Mouse (Mus musculus) heart, embryonic 11.5 days (tissue): ENCODE results near the gene Adam19. TPM values are rescaled to one million over a fixed set of nuclear protein-coding genes. Genes with fewer than 3 reads are reported as not detected.

Source experiments
- ATAC-seq: fragments of 200-750 bp; cut with Nextera tagmentation; replicated peaks from 2 replicates; pipeline ENCODE4 v1.8.0; 2017; ENCODE audit warnings: moderate library complexity; ENCODE audit not compliant: insufficient number of reproducible peaks, low FRiP score, low TSS enrichment
- H3K27ac ChIP-seq: fragments of 300-500 bp; sonication (generic); 2 replicates; pipeline ENCODE4 v1.5.1; 2014; ENCODE audit warnings: mild to moderate bottlenecking, low read depth, low read length
- H3K27me3 ChIP-seq: fragments of 300-500 bp; sonication (generic); 2 replicates; pipeline ENCODE4 v1.6.1; 2014; ENCODE audit warnings: mild to moderate bottlenecking, low read length, mixed read lengths; ENCODE audit not compliant: control insufficient read depth, insufficient read depth
- H3K36me3 ChIP-seq: fragments of 300-500 bp; sonication (generic); 2 replicates; pipeline ENCODE4 v1.6.1; 2014; ENCODE audit warnings: mild to moderate bottlenecking, low read length, moderate library complexity, mixed read lengths; ENCODE audit not compliant: control insufficient read depth, insufficient read depth
- H3K4me1 ChIP-seq: fragments of 300-500 bp; sonication (generic); 2 replicates; pipeline ENCODE4 v1.6.1; 2014; ENCODE audit warnings: low read length; ENCODE audit not compliant: control insufficient read depth, insufficient read depth
- H3K4me2 ChIP-seq: fragments of 300-500 bp; sonication (generic); 2 replicates; pipeline ENCODE4 v1.6.1; 2014; ENCODE audit warnings: mild to moderate bottlenecking, moderate library complexity
- H3K4me3 ChIP-seq: fragments of 300-500 bp; sonication (generic); 2 replicates; pipeline ENCODE4 v1.5.1; 2014; ENCODE audit warnings: low read depth, low read length
- H3K9ac ChIP-seq: fragments of 300-500 bp; sonication (generic); 2 replicates; pipeline ENCODE4 v1.6.1; 2014; ENCODE audit warnings: mild to moderate bottlenecking, low read depth, low read length, moderate library complexity
- H3K9me3 ChIP-seq: fragments of 300-500 bp; sonication (generic); replicated peaks from 2 replicates; pipeline ENCODE4 v1.6.1; 2016; ENCODE audit warnings: low read length; ENCODE audit not compliant: control insufficient read depth
- WGBS: fragments of 180-500 bp; shearing (Covaris S2); extraction: QIAGEN DNeasy Blood & Tissue Kit; methylation state at CpG from one replicate; pipeline ENCODE4 v1.1.7; 2014; ENCODE audit not compliant: insufficient replicate concordance; 5-methylcytosine and 5-hydroxymethylcytosine counted together
- polyA plus RNA-seq: library from polyadenylated mRNA; unstranded; fragments of >200 nt; fragmentation: Nextera tagmentation; extraction: Ambion mirVana; gene quantifications from 2 replicates; pipeline ENCODE4 v1.2.1, GENCODE M21; 2014

The Adam19 gene
- 24.4 and 31.7 TPM in 2 replicates for polyA plus RNA-seq

DNA sequence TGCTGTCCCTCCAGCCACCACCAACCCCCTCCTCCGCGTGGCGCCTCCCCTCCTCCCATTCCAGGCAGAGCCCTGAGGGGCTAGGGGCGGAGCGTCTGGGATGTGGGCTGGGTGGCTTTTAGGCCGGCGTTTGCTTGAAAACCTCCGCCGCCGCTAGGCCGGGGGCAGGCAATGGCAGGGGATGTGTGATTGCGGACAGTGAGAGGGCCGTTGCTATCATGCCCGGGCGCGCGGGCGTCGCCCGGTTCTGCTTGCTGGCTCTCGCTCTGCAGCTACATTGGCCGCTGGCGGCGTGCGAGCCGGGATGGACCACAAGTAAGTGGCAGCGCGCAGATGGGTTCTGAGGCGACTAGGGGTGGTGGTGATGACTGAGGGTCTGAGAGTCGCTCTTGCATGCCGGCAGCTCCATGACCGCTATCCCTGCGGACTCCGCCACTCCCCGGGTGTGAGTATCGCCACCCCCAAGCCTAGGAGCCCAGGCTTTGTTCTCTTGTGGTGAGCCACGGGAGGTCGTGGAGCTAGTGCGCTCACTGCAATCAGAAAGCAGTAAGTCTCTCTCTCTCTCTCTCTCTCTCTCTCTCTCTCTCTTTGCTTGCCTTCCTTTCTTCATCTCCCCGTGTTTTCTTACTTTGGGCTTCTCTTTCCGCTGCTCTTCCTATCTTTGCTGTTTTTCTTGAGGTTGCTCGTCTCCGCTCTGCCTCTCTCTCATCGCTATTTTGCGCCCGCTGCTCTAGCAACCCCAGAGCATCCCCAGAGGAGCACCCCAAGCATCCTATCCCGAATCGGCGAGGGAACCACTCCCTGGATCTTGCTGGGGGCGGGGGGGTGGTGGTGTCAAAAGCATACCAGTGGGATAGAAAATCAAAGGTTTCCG lies at the start of gene Adam19:
Adam19 (plus strand) TSS at position 97 of the 874 bp plus-strand sequence.
- peak within 1 kb of the TSS; percentile 94 for H3K27ac ChIP-seq
- WGBS: under 1% methylated on average over 51 of the region's 51 CpGs
- H3K36me3 ChIP-seq: 0 out of 2 replicates have a peak, but pooled peaks cover 2% of the 10 kb centered on the region
- H3K27me3 ChIP-seq: no peaks in the 10 kb centered on the region
- peak; percentile 71 for ATAC-seq
- no peaks in the 10 kb centered on the region for H3K9me3 ChIP-seq
- H3K4me2 ChIP-seq: peak within 1 kb of the TSS; percentile 74
- H3K4me1 ChIP-seq: peaks cover 20% of the 10 kb centered on the region
- peak within 1 kb of the TSS; percentile 74 for H3K4me3 ChIP-seq
- peak within 1 kb of the TSS; percentile 91 for H3K9ac ChIP-seq

DNA sequence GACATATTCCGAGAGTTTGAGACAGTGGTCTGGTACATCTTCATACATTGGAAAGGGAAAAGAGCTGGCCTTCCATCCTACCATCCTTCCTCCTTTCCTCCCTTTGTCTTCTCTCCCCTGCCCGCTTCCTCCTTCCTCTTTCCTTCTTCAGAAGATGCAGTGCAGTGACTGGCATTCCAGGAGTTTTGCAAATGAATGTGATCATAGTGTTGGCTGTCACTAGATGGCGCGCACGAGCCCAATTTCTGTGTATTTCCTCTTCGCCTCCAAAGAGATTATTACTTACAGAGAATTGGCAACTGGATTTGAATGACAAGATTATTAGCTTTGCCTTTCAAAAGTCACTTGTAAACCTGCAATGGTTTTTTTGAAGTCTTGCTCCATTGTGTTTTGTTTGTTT lies 39.7 kb upstream of the Adam19 start:
- ATAC-seq: no peak

DNA sequence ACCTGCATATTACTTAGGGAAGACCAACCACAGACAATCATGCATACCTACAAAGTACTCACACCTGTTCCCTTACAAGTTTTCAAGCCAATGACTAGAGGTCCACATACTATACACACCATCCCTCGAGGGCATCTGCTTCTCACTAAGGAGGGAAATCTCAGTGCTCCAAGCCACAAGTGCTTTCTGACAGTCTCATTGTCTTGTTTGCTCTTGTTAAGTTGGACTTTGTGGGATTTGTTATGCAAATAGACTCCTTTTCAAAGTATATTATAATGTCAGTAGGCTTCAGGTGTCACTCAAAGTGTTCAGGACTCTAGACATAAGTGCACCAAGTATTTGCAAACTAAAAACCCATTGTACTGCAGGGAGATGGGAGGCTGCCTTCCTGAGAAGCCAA lies 35.5 kb upstream of the Adam19 start:
- H3K4me1 ChIP-seq: no peaks in the 10 kb centered on the region
- no peak overlapping the region for H3K27ac ChIP-seq
- no peaks in the 10 kb centered on the region for H3K27me3 ChIP-seq
- H3K9me3 ChIP-seq: no peaks in the 10 kb centered on the region
- H3K4me3 ChIP-seq: no peak overlapping the region
- H3K9ac ChIP-seq: no peak overlapping the region
- no peaks in the 10 kb centered on the region for H3K36me3 ChIP-seq
- 66% methylated on average over 1 of the region's 1 CpGs for WGBS
- ATAC-seq: no peak
- no peak overlapping the region for H3K4me2 ChIP-seq

More for the DNA sequence above, 39.7 kb upstream of the Adam19 start:
- Histone ChIP-seq H3K36me3 (no peaks in the 10 kb centered on the region), H3K9ac (no peak overlapping the region), H3K4me1 (no peaks in the 10 kb centered on the region), H3K27ac (no peak overlapping the region), H3K27me3 (no peaks in the 10 kb centered on the region), H3K4me3 (no peak overlapping the region), H3K4me2 (no peak overlapping the region), H3K9me3 (no peaks in the 10 kb centered on the region)
- 18% methylated on average over 6 of the region's 6 CpGs for WGBS

DNA sequence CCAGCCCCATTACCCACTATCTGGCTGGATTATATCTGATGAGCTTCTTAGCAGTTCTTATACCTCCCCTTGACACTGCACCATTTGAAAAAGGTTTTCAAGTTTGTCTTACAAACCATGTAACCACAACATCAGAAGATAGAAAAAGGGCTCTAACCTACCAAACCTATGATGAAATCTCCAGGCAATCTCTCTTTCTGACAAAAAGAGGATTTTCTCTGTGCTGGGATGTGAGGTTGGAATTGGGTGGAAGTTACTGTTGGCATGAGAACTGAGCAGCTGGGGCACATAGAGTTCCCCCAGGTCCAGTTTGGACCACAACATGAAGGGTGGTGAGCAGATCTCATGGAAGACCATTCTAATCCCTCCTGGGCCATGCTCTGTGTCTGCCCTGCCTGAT lies 33.9 kb upstream of the Adam19 start:
- no peak overlapping the region for H3K9ac ChIP-seq
- no peaks in the 10 kb centered on the region for H3K9me3 ChIP-seq
- ATAC-seq: no peak
- H3K36me3 ChIP-seq: no peaks in the 10 kb centered on the region
- no peak overlapping the region for H3K4me2 ChIP-seq
- no peaks in the 10 kb centered on the region for H3K27me3 ChIP-seq
- no peaks in the 10 kb centered on the region for H3K4me1 ChIP-seq
- H3K4me3 ChIP-seq: no peak overlapping the region
- H3K27ac ChIP-seq: no peak overlapping the region

DNA sequence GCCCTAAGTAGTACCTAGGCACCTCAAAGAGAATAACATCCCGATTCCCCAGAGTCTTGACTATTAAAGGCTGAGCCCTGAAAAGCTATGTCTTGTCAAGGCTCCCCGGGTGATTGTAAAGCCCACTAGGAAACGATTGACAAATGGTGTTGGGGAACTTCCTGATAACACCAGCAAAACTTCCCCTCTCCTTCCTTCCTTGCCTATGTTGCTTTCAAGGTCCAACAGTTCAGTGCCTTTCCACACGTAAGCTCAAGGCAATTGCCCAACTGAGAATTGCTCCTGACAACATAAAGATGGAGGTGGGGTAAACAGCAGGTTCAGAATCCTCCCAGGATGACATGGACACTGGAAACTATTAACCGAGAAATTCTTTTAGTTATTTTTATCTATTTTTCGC lies 32.8 kb upstream of the Adam19 start:
- WGBS: 54% methylated on average over 6 of the region's 6 CpGs
- ATAC-seq: no peak

DNA sequence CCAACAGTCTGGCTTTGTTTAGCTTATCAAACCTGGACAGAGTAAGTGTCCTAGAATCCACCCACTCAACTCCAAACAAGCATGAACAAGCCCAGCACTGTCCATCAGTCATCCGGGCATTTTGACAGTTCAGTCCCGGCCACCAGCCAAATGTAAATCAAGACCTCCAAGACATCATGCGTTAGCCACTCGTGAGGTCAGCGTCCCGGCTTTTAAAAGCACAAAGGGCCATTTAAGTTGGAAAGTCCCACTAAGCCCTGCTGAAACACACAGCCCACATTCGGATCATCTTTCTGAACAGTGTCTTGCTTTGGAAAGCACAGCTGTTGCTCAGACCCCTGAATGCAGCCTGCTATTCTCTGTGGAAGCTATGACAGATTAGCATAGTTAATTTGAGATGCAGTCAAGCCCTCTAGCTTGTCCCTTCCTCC lies 29.8 kb upstream of the Adam19 start:
- Histone ChIP-seq H3K36me3 (no peaks in the 10 kb centered on the region), H3K9me3 (no peaks in the 10 kb centered on the region), H3K4me2 (no peak overlapping the region), H3K27me3 (no peaks in the 10 kb centered on the region), H3K4me3 (no peak overlapping the region), H3K9ac (no peak overlapping the region), H3K27ac (no peak overlapping the region), H3K4me1 (peaks cover 12% of the 10 kb centered on the region)
- 49% methylated on average over 7 of the region's 7 CpGs for WGBS
- no peak for ATAC-seq

More for the DNA sequence above, 32.8 kb upstream of the Adam19 start:
- Histone ChIP-seq H3K27me3 (no peaks in the 10 kb centered on the region), H3K27ac (no peak overlapping the region), H3K4me1 (no peaks in the 10 kb centered on the region), H3K4me3 (no peak overlapping the region), H3K9ac (no peak overlapping the region), H3K9me3 (no peaks in the 10 kb centered on the region), H3K36me3 (no peaks in the 10 kb centered on the region), H3K4me2 (no peak overlapping the region)

DNA sequence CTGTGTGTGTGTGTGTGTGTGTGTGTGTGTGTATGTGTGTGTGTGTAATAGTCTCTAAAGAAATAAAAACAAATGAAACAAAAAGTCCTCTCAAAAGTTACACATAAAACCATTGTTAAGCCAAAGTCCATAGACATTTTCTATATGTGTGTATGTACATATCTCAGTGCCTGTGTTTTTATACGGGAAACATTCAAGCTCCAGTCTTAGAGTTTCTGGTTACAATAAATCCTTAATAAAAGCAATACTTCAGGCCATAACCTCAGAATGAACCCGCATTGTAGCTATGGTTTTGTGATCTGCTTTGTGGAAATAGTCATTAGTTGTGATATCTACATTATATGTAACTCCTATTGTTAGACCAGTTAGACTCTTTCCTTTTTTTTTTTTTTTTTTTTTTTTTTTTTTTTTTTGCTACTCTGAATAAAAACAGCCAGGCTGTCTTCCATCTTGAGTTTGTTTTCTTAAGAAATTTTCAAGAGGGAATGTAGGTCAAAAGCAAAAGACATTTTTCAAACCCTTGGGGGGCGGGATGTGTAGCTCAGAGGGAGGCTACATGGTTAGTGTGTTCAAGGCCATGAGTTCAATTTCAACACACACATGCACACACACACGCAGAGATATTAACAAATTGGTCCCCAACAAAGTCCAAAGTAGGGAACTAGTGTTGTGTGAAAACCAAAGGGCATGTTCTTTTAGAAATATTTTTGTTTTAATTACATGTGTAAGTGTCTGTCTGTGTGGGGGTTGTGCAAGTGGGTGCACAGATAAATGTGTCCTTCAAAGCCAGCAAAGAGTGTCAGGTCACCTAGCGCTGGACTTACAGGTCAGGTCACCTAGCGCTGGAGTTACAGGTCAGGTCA lies 27.6 kb upstream of the Adam19 start:
- Histone ChIP-seq H3K27me3 (no peaks in the 10 kb centered on the region), H3K4me3 (no peak overlapping the region), H3K27ac (no peak overlapping the region), H3K36me3 (no peaks in the 10 kb centered on the region), H3K4me1 (peaks cover 12% of the 10 kb centered on the region), H3K9ac (no peak overlapping the region), H3K9me3 (no peaks in the 10 kb centered on the region), H3K4me2 (no peak overlapping the region)
- no peak for ATAC-seq
- 83% methylated on average over 6 of the region's 6 CpGs for WGBS

DNA sequence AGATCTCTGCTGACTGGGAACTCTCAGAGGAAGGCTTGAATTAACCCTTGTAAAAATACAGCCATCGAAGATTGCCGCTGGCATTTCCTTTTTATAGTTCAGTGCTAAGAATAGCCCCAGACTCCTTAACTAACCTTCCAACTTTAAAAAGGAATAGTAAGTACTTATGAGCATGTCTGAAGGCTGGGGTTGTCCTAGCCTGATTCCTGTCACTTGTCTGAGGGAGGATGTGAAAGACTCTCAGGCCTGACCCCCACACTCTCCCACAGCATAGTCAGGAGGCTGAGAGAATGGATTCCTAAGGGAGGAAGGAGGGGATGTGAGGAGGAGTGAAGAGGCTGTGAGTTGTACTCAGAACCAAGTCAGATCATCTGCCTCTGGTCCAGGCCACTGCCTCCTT lies 26.3 kb upstream of the Adam19 start:
- H3K36me3 ChIP-seq: no peaks in the 10 kb centered on the region
- peak overlapping the region; percentile 24 for H3K4me2 ChIP-seq
- H3K9me3 ChIP-seq: no peaks in the 10 kb centered on the region
- H3K4me1 ChIP-seq: peaks cover 12% of the 10 kb centered on the region
- H3K4me3 ChIP-seq: no peak overlapping the region
- 36% methylated on average over 2 of the region's 2 CpGs for WGBS
- no peaks in the 10 kb centered on the region for H3K27me3 ChIP-seq
- H3K9ac ChIP-seq: no peak overlapping the region
- peak overlapping the region; percentile 5; the same call in 1 of the 2 replicates for H3K27ac ChIP-seq
- no peak for ATAC-seq
